Mouse (Mus musculus) kidney, embryonic 16.5 days (tissue): ENCODE data around the gene Pla2g2e. TPM values are rescaled to one million over a fixed set of nuclear protein-coding genes. Genes with fewer than 3 reads are reported as not detected.

ENCODE experiments used
- ATAC-seq: fragments of 200-750 bp; cut with Nextera tagmentation; 2 replicates; pipeline ENCODE4 v1.8.0; 2017; ENCODE audit warnings: moderate TSS enrichment; ENCODE audit not compliant: low FRiP score, low TSS enrichment
- H3K27ac ChIP-seq: fragments of 300-500 bp; sonication (generic); 2 replicates; pipeline ENCODE4 v1.5.1; 2014; ENCODE audit warnings: low read length
- H3K27me3 ChIP-seq: fragments of 300-500 bp; sonication (generic); 2 replicates; pipeline ENCODE4 v1.6.1; 2014; ENCODE audit warnings: low read length, control low read depth, mixed read lengths; ENCODE audit not compliant: insufficient read depth
- H3K36me3 ChIP-seq: fragments of 300-500 bp; sonication (generic); 2 replicates; pipeline ENCODE4 v1.6.1; 2014; ENCODE audit warnings: low read length, control low read depth, mixed read lengths; ENCODE audit not compliant: insufficient read depth
- H3K4me1 ChIP-seq: fragments of 300-500 bp; sonication (generic); 2 replicates; pipeline ENCODE4 v1.6.1; 2014; ENCODE audit warnings: low read length, control low read depth, mixed read lengths; ENCODE audit not compliant: insufficient read depth
- H3K4me2 ChIP-seq: fragments of 300-500 bp; sonication (generic); replicated peaks from 2 replicates; pipeline ENCODE4 v1.6.1; 2014; ENCODE audit warnings: low read depth, low read length
- H3K4me3 ChIP-seq: fragments of 300-500 bp; sonication (generic); 2 replicates; pipeline ENCODE4 v1.5.1; 2014; ENCODE audit warnings: mild to moderate bottlenecking, low read length
- H3K9ac ChIP-seq: fragments of 300-500 bp; sonication (generic); replicated peaks from 2 replicates; pipeline ENCODE4 v1.6.1; 2014; ENCODE audit warnings: low read length
- H3K9me3 ChIP-seq: fragments of 300-500 bp; sonication (generic); 2 replicates; pipeline ENCODE4 v1.6.1; 2016; ENCODE audit warnings: low read length, control low read depth
- WGBS: fragments of 180-500 bp; shearing (Covaris S2); extraction: QIAGEN DNeasy Blood & Tissue Kit; methylation state at CpG from one replicate; pipeline ENCODE4 v1.1.7; 2014; 5-methylcytosine and 5-hydroxymethylcytosine counted together
- polyA plus RNA-seq: library from polyadenylated mRNA; unstranded; fragments of >200 nt; fragmentation: Nextera tagmentation; extraction: Ambion mirVana; gene quantifications from 2 replicates; pipeline ENCODE4 v1.2.1, GENCODE M21; 2015

The Pla2g2e gene
- polyA plus RNA-seq, 1 experiment from 2014 or later: 0.35 TPM

DNA sequence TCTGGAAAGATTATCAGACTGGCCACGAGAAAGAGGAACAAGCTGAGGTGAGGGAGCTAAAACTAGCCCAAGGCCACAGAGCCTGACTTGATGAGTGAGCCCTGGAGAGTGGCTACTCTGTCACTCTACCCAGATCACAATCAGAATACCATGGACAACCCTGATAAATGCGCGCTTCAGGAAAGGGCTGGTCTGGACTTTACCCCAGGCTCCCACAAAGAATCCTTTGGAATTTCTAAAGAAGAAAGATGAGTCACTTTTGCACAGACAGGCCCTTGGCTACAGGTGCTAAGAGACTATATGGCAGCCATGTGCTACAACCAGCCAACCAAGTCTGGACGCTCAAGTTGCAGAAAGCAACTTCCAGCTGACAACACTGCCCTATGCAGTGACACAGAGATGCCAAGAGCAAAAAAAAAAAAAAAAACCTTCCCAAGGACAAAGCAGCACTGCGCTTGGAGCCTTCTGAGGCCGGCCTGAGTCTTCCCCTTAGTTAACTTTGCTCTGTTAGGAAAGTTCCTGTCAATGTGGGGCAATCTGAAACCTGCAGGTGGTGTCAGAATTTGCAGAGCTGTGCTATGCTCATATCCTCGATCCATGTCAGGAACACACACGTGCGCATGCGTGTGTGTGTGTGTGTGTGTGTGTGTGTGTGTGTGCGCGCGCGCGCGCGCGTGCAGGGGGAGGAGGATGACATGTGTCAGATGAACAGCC is 28.0 kb downstream of the Pla2g2e start:
- no peak for ATAC-seq
- WGBS: 92% methylated on average over 18 of the region's 18 CpGs
- no peak overlapping the region for H3K27ac ChIP-seq
- no peaks in the 10 kb centered on the region for H3K27me3 ChIP-seq
- no peaks in the 10 kb centered on the region for H3K9me3 ChIP-seq
- H3K4me1 ChIP-seq: no peaks in the 10 kb centered on the region
- H3K4me3 ChIP-seq: no peak overlapping the region
- H3K9ac ChIP-seq: no peak overlapping the region
- H3K4me2 ChIP-seq: no peak overlapping the region
- H3K36me3 ChIP-seq: peaks cover 35% of the 10 kb centered on the region

DNA sequence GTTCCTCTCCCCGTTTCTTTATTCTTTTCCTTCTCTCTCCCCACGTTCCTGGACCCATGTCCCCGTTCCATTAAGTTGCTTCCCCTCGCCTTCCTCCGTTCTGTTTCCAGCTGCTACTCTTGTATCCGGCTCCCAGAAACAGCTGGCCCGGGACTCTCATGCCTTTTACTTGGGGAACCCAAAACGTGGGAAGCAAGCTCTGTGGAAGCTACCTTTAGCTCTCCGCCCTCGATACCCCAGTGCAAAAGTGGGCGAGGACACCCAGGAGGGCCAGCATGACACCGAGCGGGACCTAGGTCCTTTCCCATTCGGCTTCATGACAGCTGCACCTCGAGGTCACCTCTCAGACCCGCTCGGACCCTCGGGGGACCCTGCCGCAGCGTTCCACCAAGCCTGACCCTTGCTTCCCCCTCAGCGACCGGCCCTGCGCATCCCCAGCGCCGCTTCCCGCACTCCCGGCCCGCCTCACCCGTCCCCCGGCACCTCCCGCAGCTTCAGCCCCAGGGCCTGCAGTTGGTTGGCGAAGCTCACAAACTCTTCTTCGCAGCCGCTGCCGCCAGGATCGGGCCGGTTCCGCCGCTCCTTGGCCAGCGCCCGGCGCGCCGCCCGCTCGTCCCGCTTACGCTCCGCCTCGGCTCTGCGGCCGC is 35.5 kb downstream of the Pla2g2e start:
- WGBS: under 1% methylated on average over 52 of the region's 52 CpGs
- H3K9ac ChIP-seq: peak overlapping the region; percentile 83

GRCm38 (mm10) chr4:138913797-138914196 is 36.1 kb downstream of the Pla2g2e start, which contains the start of gene Otud3:
Otud3 (minus strand) TSS chr4:138913945.
- Histone ChIP-seq H3K9ac (peak within 1 kb of the TSS; percentile 83), H3K4me3 (peak within 1 kb of the TSS; percentile 76), H3K4me2 (peak within 1 kb of the TSS; percentile 94), H3K9me3 (no peaks in the 10 kb centered on the region), H3K4me1 (peaks cover 9% of the 10 kb centered on the region; the same call in 1 of the 2 replicates), H3K27ac (no peak within 1 kb of the TSS), H3K36me3 (peaks cover 4% of the 10 kb centered on the region; the same call in 1 of the 2 replicates), H3K27me3 (no peaks in the 10 kb centered on the region)
- WGBS: under 1% methylated on average over 39 of the region's 39 CpGs
- peak; percentile 95 for ATAC-seq

More for the DNA sequence above, 35.5 kb downstream of the Pla2g2e start:
- Histone ChIP-seq H3K4me1 (peaks cover 9% of the 10 kb centered on the region; the same call in 1 of the 2 replicates), H3K36me3 (peaks cover 5% of the 10 kb centered on the region; the same call in 1 of the 2 replicates), H3K4me3 (peak overlapping the region; percentile 76), H3K4me2 (peak overlapping the region; percentile 94), H3K9me3 (no peaks in the 10 kb centered on the region), H3K27me3 (no peaks in the 10 kb centered on the region), H3K27ac (no peak overlapping the region)
- ATAC-seq: peak; percentile 69

- H3K36me3 ChIP-seq: no peaks in the 10 kb centered on the region
Observed at GRCm38 (mm10) chr4:138917282-138917681, 39.5 kb downstream of the Pla2g2e start.

GRCm38 (mm10) chr4:138921254-138922130 is 43.8 kb downstream of the Pla2g2e start:
- ATAC-seq: peak; percentile 49; the same call in 1 of the 2 replicates
- H3K27ac ChIP-seq: no peak overlapping the region
- 43% methylated on average over 20 of the region's 20 CpGs for WGBS
- H3K36me3 ChIP-seq: no peaks in the 10 kb centered on the region
- peak overlapping the region; percentile 50 for H3K4me2 ChIP-seq
- peak overlapping the region; percentile 18 for H3K4me3 ChIP-seq
- no peak overlapping the region for H3K9ac ChIP-seq
- H3K4me1 ChIP-seq: peaks cover 8% of the 10 kb centered on the region; the same call in 1 of the 2 replicates
- no peaks in the 10 kb centered on the region for H3K27me3 ChIP-seq
- no peaks in the 10 kb centered on the region for H3K9me3 ChIP-seq

More at GRCm38 (mm10) chr4:138917282-138917681, 39.5 kb downstream of the Pla2g2e start:
- H3K27ac ChIP-seq: no peak overlapping the region
- no peak overlapping the region for H3K9ac ChIP-seq
- H3K4me3 ChIP-seq: no peak overlapping the region
- WGBS: 87% methylated on average over 9 of the region's 9 CpGs
- no peak for ATAC-seq
- H3K27me3 ChIP-seq: no peaks in the 10 kb centered on the region
- peaks cover 16% of the 10 kb centered on the region; the same call in 1 of the 2 replicates for H3K4me1 ChIP-seq
- no peak overlapping the region for H3K4me2 ChIP-seq
- no peaks in the 10 kb centered on the region for H3K9me3 ChIP-seq

DNA sequence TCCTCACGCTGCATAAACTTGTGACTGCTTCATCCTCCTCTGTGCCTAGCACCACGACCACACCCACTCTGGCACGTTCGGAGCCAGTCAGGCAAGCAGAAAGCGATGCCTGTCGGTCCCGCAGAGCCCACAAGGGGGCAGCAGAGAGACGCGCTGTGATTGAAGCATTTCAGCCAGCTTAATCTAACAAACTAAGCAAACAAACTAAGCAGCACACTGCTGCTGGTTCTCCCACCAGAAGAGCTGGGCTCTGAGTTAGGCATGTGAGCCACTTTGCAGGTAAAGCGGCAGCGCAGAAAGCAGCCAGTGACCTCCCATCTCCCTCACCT is 44.4 kb downstream of the Pla2g2e start:
- peaks cover 8% of the 10 kb centered on the region; the same call in 1 of the 2 replicates for H3K4me1 ChIP-seq
- no peaks in the 10 kb centered on the region for H3K27me3 ChIP-seq
- no peak overlapping the region for H3K27ac ChIP-seq
- H3K4me3 ChIP-seq: peak overlapping the region; percentile 18
- H3K9me3 ChIP-seq: no peaks in the 10 kb centered on the region
- no peak overlapping the region for H3K9ac ChIP-seq
- 4% methylated on average over 11 of the region's 11 CpGs for WGBS
- H3K4me2 ChIP-seq: peak overlapping the region; percentile 50
- ATAC-seq: peak; percentile 75; the same call in 1 of the 2 replicates
- H3K36me3 ChIP-seq: no peaks in the 10 kb centered on the region

DNA sequence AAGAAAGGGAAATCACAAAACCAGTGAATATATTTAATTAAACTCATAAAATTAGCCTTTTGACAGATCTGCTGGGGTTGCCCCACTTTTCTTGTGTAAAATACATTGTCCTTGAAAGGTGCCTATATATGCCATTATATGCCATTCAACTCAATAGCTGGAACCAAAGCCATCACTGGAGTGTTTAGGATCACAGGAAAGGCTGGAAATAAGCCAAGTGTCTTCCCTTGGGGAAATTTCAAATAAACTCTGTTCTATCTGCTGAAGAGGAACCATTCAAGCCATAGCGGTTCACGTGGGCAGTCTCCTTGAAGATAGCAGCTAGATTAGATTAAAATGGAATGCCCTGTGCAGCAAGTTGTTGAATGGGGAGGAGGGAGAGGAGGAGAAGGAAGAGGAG is 47.8 kb downstream of the Pla2g2e start:
- Histone ChIP-seq H3K4me1 (peaks cover 8% of the 10 kb centered on the region; the same call in 1 of the 2 replicates), H3K9me3 (no peaks in the 10 kb centered on the region), H3K9ac (no peak overlapping the region), H3K27ac (no peak overlapping the region), H3K27me3 (no peaks in the 10 kb centered on the region), H3K4me2 (no peak overlapping the region), H3K4me3 (no peak overlapping the region), H3K36me3 (no peaks in the 10 kb centered on the region)
- WGBS: 83% methylated on average over 2 of the region's 2 CpGs
- no peak for ATAC-seq

Other genes with a start within 250 kb of the Pla2g2e start
- gene Vwa5b1, start 242.1 kb upstream of the Pla2g2e start, polyA plus RNA-seq: 0.15 and 0.18 TPM in 2 replicates
- gene Pla2g2c, start 153.2 kb upstream of the Pla2g2e start, polyA plus RNA-seq: 0.47 and 0.59 TPM in 2 replicates
- 2.1 and 2.3 TPM in 2 replicates for gene Ubxn10, start 140.8 kb upstream of the Pla2g2e start, polyA plus RNA-seq
- 0.07 TPM in 1 of 2 replicates, not detected in the other for gene Pla2g2f, start 120.3 kb upstream of the Pla2g2e start, polyA plus RNA-seq
- gene Pla2g2d, start 102.2 kb upstream of the Pla2g2e start, polyA plus RNA-seq: 0.19 TPM in 1 of 2 replicates, not detected in the other
- 0.36 and 0.91 TPM in 2 replicates for gene Pla2g5, start 14.5 kb upstream of the Pla2g2e start, polyA plus RNA-seq
- not detected in 2 replicates for gene Gm13030, start 4.0 kb upstream of the Pla2g2e start, polyA plus RNA-seq
- gene Otud3, start 36.0 kb downstream of the Pla2g2e start, polyA plus RNA-seq: 3.0 and 3.6 TPM in 2 replicates
- gene Rnf186, start 89.2 kb downstream of the Pla2g2e start, polyA plus RNA-seq: 9.8 and 11.0 TPM in 2 replicates
- gene Tmco4, start 94.9 kb downstream of the Pla2g2e start, polyA plus RNA-seq: 8.8 and 8.9 TPM in 2 replicates
- gene Htr6, start 197.6 kb downstream of the Pla2g2e start, polyA plus RNA-seq: 0.12 and 0.15 TPM in 2 replicates
- 27.6 and 31.1 TPM in 2 replicates for gene Nbl1, start 215.1 kb downstream of the Pla2g2e start, polyA plus RNA-seq